Mouse (Mus musculus) megakaryocyte, embryonic 14.5 days (primary cell): Measurements from ENCODE around the gene Mroh2a.

Source experiments
- FLI1 ChIP-seq: IDR thresholded peaks from 2 replicates; pipeline ENCODE4 v1.6.1; 2012; ENCODE audit warnings: low read length, inconsistent platforms, mixed read lengths
- GATA1 ChIP-seq: IDR thresholded peaks from 3 replicates; pipeline ENCODE4 v1.6.1; 2012; ENCODE audit warnings: mixed read lengths, low read length, inconsistent platforms, borderline replicate concordance

DNA sequence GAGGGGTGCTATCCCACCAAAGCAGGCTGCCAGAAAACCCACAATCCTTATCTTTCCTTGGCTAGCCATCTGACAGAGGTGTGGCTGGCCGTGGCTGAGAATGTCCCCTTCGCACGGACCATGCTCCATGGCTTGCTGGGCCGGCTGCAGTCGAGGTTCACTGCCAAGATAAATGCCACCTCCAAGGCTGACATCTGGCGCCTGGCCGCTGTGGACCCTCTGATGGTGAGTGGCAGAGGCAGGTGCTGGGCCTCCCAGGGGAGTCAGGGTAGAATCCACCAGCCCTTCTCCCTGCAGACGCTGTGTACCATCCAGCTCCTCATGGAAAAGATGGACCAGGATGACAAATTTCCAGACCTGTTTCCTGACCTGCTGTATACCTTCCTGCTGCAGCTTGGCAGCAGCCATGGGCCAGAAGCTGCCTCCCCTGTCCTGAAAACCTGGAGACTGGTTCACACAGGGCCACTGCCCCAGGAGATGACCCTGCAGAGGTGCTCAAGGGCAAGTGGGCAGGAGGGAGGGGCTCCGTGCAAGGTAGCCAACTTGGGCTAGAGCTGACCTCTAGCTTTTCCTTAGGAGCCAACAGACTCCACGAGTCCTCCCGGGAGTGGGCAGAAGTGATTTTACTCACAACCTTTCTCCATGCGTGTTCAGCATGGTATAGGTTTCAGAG lies 28.1 kb downstream of the Mroh2a start:
- TF ChIP-seq GATA1 (no peak; the same call in 2 of the 3 replicates), FLI1 (no peak; the same call in 1 of the 2 replicates)
